Mouse (Mus musculus) central nervous system, embryonic 11.5 days (tissue): Measurements from ENCODE around the gene Gm7145. TPM values are rescaled to one million over a fixed set of nuclear protein-coding genes. Genes with fewer than 3 reads are reported as not detected.

Experiments
- polyA plus RNA-seq: library from polyadenylated mRNA; depleted of rRNA; stranded (reverse); fragments of >200 nt; gene quantifications from 2 replicates; pipeline ENCODE4 v1.2.3, GENCODE M21; 2012; rRNA removed

Gm7145 gene
- not detected in 2 replicates for polyA plus RNA-seq

DNA sequence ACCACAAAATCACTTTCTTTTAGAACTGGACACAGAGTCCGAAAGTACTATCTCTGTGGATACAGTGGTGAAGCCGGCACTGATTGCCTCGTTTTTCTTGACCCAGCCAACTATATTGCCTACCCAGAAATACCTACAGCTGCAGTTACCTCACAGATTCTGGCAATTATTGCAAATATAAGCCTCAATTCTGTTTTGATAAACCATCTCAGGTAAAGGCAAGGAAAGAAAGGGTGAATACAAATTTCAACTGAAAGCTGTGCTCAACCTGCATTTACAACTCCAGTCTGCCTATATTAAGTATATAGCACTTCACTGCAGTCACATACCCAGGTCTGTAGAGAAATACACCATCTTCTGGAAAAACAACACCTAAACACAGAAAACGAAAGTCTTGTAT, at the start of gene Gm7145:
Gm7145 (plus strand) TSS at position 301 of the 400 bp plus-strand sequence.

DNA sequence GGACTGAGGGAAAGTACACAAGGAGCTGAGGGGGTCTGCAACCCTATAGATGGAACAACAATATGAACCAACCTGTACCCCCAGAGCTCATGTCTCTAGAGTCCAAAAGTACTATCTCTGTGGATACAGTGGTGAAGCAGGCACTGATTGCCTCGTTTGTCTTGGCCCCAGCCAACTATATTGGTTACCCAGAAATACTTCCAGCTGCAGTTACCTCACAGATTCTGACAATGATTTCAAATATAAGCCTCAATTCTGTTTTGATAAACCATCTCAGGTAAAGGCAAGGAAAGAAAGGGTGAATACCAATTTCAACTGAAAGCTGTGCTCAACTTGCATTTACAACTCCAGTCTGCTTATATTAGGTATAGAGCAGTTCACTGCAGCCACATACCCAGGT, 38.0 kb upstream of the Gm7145 start, which contains the start of gene Gm28168:
Gm28168 (plus strand) TSS at position 301 of the 400 bp plus-strand sequence.

Other genes starting within 250 kb of the Gm7145 start
- gene B020011L13Rik, start 184.8 kb upstream of the Gm7145 start, polyA plus RNA-seq = not detected in 2 replicates
- gene Gm28360, start 135.9 kb upstream of the Gm7145 start, polyA plus RNA-seq = not detected in 2 replicates
- not detected in 2 replicates for gene Gm28168, start 37.9 kb upstream of the Gm7145 start, polyA plus RNA-seq
- gene Gm29106, start 210.6 kb downstream of the Gm7145 start, polyA plus RNA-seq = not detected in 2 replicates